Mouse (Mus musculus): ENCODE measurements at regions not wholly inside any gene's neighbourhood (a gene's known extent, or its start where the extent isn't known, plus 50 kb on each side); places are given as distances from the start of the nearest gene placed in this dataset.

- no peaks in the 10 kb centered on the region for H3K4me1 ChIP-seq (ENCODE audit: control insufficient read depth, insufficient read depth, low read length)
- no peak for TF ChIP-seq EP300 (IDR thresholded peaks at IDR 0.05; ENCODE audit: insufficient read depth, low read depth, low read length)
- no peak for TF ChIP-seq CTCF (IDR thresholded peaks at IDR 0.05; ENCODE audit: low read depth, low read length)
- TF ChIP-seq POLR2A (IDR thresholded peaks at IDR 0.05; ENCODE audit: insufficient read depth, low read length) = no peak
- H3K9ac ChIP-seq (ENCODE audit: low read depth, poor library complexity, severe bottlenecking) = no peak overlapping the region
- no peaks in the 10 kb centered on the region for H3K27me3 ChIP-seq (ENCODE audit: control insufficient read depth, insufficient read depth, low read length, poor library complexity, severe bottlenecking)
- H3K4me3 ChIP-seq (ENCODE audit: low read depth, low read length) = no peak overlapping the region
- peaks cover 21% of the 10 kb centered on the region for H3K9me3 ChIP-seq (replicated peaks; ENCODE audit: control insufficient read depth, insufficient read depth, low read length, poor library complexity, severe bottlenecking)
- H3K36me3 ChIP-seq (ENCODE audit: control insufficient read depth, insufficient read depth, low read length, poor library complexity, severe bottlenecking) = no peaks in the 10 kb centered on the region
- no peak overlapping the region for H3K27ac ChIP-seq (ENCODE audit: insufficient read depth, low read length)
These were observed 486.0 kb downstream of the D3Ertd751e start for GRCm38 (mm10) chr3:42228399-42228755.

GRCm38 (mm10) chr3:42232268-42232667 lies 489.9 kb downstream of the D3Ertd751e start:
- Histone ChIP-seq H3K36me3 (ENCODE audit: control insufficient read depth, insufficient read depth, low read length, poor library complexity, severe bottlenecking) (no peaks in the 10 kb centered on the region), H3K27me3 (ENCODE audit: control insufficient read depth, insufficient read depth, low read length, poor library complexity, severe bottlenecking) (no peaks in the 10 kb centered on the region), H3K27ac (ENCODE audit: insufficient read depth, low read length) (no peak overlapping the region), H3K4me3 (ENCODE audit: low read depth, low read length) (no peak overlapping the region), H3K9me3 (replicated peaks; ENCODE audit: control insufficient read depth, insufficient read depth, low read length, poor library complexity, severe bottlenecking) (peaks cover 21% of the 10 kb centered on the region), H3K4me1 (ENCODE audit: control insufficient read depth, insufficient read depth, low read length) (no peaks in the 10 kb centered on the region), H3K9ac (ENCODE audit: low read depth, poor library complexity, severe bottlenecking) (no peak overlapping the region)
- no peak for TF ChIP-seq POLR2A (IDR thresholded peaks at IDR 0.05; ENCODE audit: insufficient read depth, low read length)
- TF ChIP-seq EP300 (IDR thresholded peaks at IDR 0.05; ENCODE audit: insufficient read depth, low read depth, low read length) = no peak
- TF ChIP-seq CTCF (IDR thresholded peaks at IDR 0.05; ENCODE audit: low read depth, low read length) = no peak

- no peak overlapping the region for H3K4me3 ChIP-seq (ENCODE audit: low read depth, low read length)
- H3K9ac ChIP-seq (ENCODE audit: low read depth, poor library complexity, severe bottlenecking) = no peak overlapping the region
- no peak overlapping the region for H3K27ac ChIP-seq (ENCODE audit: insufficient read depth, low read length)
- H3K27me3 ChIP-seq (ENCODE audit: control insufficient read depth, insufficient read depth, low read length, poor library complexity, severe bottlenecking) = no peaks in the 10 kb centered on the region
- no peak for TF ChIP-seq POLR2A (IDR thresholded peaks at IDR 0.05; ENCODE audit: insufficient read depth, low read length)
- peaks cover 17% of the 10 kb centered on the region for H3K9me3 ChIP-seq (replicated peaks; ENCODE audit: control insufficient read depth, insufficient read depth, low read length, poor library complexity, severe bottlenecking)
- H3K4me1 ChIP-seq (ENCODE audit: control insufficient read depth, insufficient read depth, low read length) = no peaks in the 10 kb centered on the region
- no peaks in the 10 kb centered on the region for H3K36me3 ChIP-seq (ENCODE audit: control insufficient read depth, insufficient read depth, low read length, poor library complexity, severe bottlenecking)
These were observed 491.3 kb downstream of the D3Ertd751e start for GRCm38 (mm10) chr3:42233756-42234155.

- TF ChIP-seq POLR2A (IDR thresholded peaks at IDR 0.05; ENCODE audit: insufficient read depth, low read length) = no peak
- no peak for TF ChIP-seq EP300 (IDR thresholded peaks at IDR 0.05; ENCODE audit: insufficient read depth, low read depth, low read length)
- TF ChIP-seq CTCF (IDR thresholded peaks at IDR 0.05; ENCODE audit: low read depth, low read length) = no peak
- Histone ChIP-seq H3K36me3 (ENCODE audit: control insufficient read depth, insufficient read depth, low read length, poor library complexity, severe bottlenecking) (no peaks in the 10 kb centered on the region), H3K27me3 (ENCODE audit: control insufficient read depth, insufficient read depth, low read length, poor library complexity, severe bottlenecking) (no peaks in the 10 kb centered on the region), H3K9me3 (replicated peaks; ENCODE audit: control insufficient read depth, insufficient read depth, low read length, poor library complexity, severe bottlenecking) (peaks cover 10% of the 10 kb centered on the region), H3K9ac (ENCODE audit: low read depth, poor library complexity, severe bottlenecking) (no peak overlapping the region), H3K4me3 (ENCODE audit: low read depth, low read length) (no peak overlapping the region), H3K4me1 (ENCODE audit: control insufficient read depth, insufficient read depth, low read length) (no peaks in the 10 kb centered on the region), H3K27ac (ENCODE audit: insufficient read depth, low read length) (no peak overlapping the region)
These were observed 493.1 kb downstream of the D3Ertd751e start for GRCm38 (mm10) chr3:42235515-42235914.

All from ES-Bruce4 (cell line).